Mouse (Mus musculus): ENCODE results near the gene Rps6kb1. TPM values are rescaled to one million over a fixed set of nuclear protein-coding genes. Genes with fewer than 3 reads are reported as not detected.

Rps6kb1 gene
- 54.0 TPM for total RNA-seq (2023)

GRCm38 (mm10) chr11:86544639-86545299 lies at the start of gene Rps6kb1, which contains the start of gene Tubd1:
Rps6kb1 (minus strand) TSS chr11:86544805.
Tubd1 (plus strand) TSS chr11:86544991.

GRCm38 (mm10) chr11:86484101-86484868 lies 60.3 kb downstream of the Rps6kb1 start, which contains the start of gene Rnft1:
Rnft1 (plus strand) TSS chr11:86484657.

Other genes with a start within 250 kb of the Rps6kb1 start
- gene Med13, start 187.2 kb downstream of the Rps6kb1 start, total RNA-seq (2023) = 80.6 TPM
- 58.0 TPM for gene Rnft1, start 60.1 kb downstream of the Rps6kb1 start, total RNA-seq (2023)
- gene Tubd1, start 186 bp upstream of the Rps6kb1 start, total RNA-seq (2023) = 8.0 TPM
- gene Vmp1, start 139.0 kb upstream of the Rps6kb1 start, total RNA-seq (2023) = 47.4 TPM
- 5.3 TPM for gene Ptrh2, start 139.2 kb upstream of the Rps6kb1 start, total RNA-seq (2023)
- gene Cltc, start 212.8 kb upstream of the Rps6kb1 start, total RNA-seq (2023) = 170 TPM

Measured in CD4-positive naive resting alpha-beta T cell, adult 57 days (primary cell).